Mouse (Mus musculus) forebrain, embryonic 10.5 days (tissue): ENCODE measurements at regions not wholly inside any gene's neighbourhood (a gene's known extent, or its start where the extent isn't known, plus 50 kb on each side); places are given as distances from the start of the nearest gene placed in this dataset.
"Not testable (repeated sequence)": the region's sequence is repeated elsewhere in the genome, so short reads cannot be mapped to it uniquely, and the experiment has no call there.

Experiments
- DNase-seq: peaks from one replicate; pipeline ENCODE4 v3.0.0-alpha.2; 2017; ENCODE audit warnings: low spot score; ENCODE audit errors: extremely low spot score
- H3K27ac ChIP-seq: fragments of 300-500 bp; sonication (generic); 2 replicates; pipeline ENCODE4 v1.5.1; 2016; ENCODE audit warnings: mild to moderate bottlenecking
- H3K27me3 ChIP-seq: fragments of 300-500 bp; sonication (generic); 2 replicates; pipeline ENCODE4 v1.6.1; 2016; ENCODE audit warnings: mild to moderate bottlenecking; ENCODE audit not compliant: poor library complexity, severe bottlenecking
- H3K36me3 ChIP-seq: fragments of 300-500 bp; sonication (generic); replicated peaks from 2 replicates; pipeline ENCODE4 v1.6.1; 2016; ENCODE audit warnings: mild to moderate bottlenecking, moderate library complexity
- H3K4me1 ChIP-seq: fragments of 300-500 bp; sonication (generic); 2 replicates; pipeline ENCODE4 v1.6.1; 2016
- H3K4me3 ChIP-seq: fragments of 300-500 bp; sonication (generic); 2 replicates; pipeline ENCODE4 v1.5.1; 2016; ENCODE audit warnings: mild to moderate bottlenecking, moderate library complexity
- H3K9me3 ChIP-seq: fragments of 300-500 bp; sonication (generic); 2 replicates; pipeline ENCODE4 v1.6.1; 2016; ENCODE audit warnings: mild to moderate bottlenecking, moderate library complexity
- whole genome bisulfite sequencing: fragments of 180-500 bp; shearing (Covaris S2); methylation state at CpG from one replicate; pipeline ENCODE4 v1.1.7; 2016; 5-methylcytosine and 5-hydroxymethylcytosine counted together

GRCm38 (mm10) chr13:52334962-52335361 is 196.1 kb downstream of the Diras2 start:
- no peaks in the 10 kb centered on the region for H3K36me3 ChIP-seq
- H3K4me3 ChIP-seq, result no peak overlapping the region
- H3K27ac ChIP-seq, result no peak overlapping the region
- no peaks in the 10 kb centered on the region for H3K27me3 ChIP-seq
- WGBS, result 88% methylated on average over 3 of the region's 3 CpGs
- no peak for DNase-seq
- H3K4me1 ChIP-seq, result peaks cover 9% of the 10 kb centered on the region
- H3K9me3 ChIP-seq, result no peaks in the 10 kb centered on the region

DNA sequence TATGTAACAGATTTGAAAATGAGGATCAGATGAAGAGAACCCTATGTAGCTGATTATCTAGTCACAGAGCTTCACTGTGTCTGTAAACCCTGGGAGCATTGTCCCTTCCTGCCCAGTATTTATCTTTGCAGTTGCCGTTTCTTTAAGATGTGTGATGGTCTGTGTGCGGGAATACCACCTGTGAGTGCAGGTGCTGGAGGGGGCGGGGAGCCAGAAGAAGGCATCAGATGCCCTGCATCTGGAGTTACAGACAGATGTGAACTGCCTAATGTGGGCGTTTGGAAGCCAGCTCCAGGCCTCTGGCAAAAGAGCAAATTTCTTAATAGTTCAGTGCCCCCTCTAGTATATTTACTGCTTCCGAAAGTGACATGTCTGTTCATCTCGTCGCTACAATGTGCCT is 193.1 kb downstream of the Diras2 start:
- Histone ChIP-seq H3K36me3 (no peaks in the 10 kb centered on the region), H3K4me1 (peaks cover 9% of the 10 kb centered on the region), H3K27ac (no peak overlapping the region), H3K4me3 (no peak overlapping the region), H3K9me3 (no peaks in the 10 kb centered on the region), H3K27me3 (no peaks in the 10 kb centered on the region)
- WGBS, result 84% methylated on average over 7 of the region's 7 CpGs
- no peak for DNase-seq

DNA sequence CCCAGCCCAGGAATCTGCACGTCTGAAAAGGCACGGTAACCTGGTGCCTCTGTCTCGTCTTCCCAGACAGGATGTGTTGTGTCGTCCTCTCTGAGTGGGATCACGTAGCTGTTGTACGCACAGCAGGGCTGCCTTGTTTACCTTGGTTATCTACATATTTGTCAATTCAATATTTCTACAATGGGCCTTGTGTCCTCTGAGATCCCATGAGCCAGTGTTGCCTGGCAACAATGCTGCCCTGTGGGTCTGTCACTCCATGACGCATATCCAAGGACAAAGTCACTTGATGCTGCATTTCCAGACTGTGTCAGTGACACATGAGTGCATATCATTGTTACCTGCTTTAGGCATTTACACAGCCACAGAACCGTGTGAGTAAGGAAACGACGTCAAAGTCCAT is 191.9 kb downstream of the Diras2 start:
- Histone ChIP-seq H3K4me1 (peaks cover 9% of the 10 kb centered on the region), H3K9me3 (no peaks in the 10 kb centered on the region), H3K4me3 (no peak overlapping the region), H3K36me3 (no peaks in the 10 kb centered on the region), H3K27ac (no peak overlapping the region), H3K27me3 (no peaks in the 10 kb centered on the region)
- no peak for DNase-seq
- WGBS, result 72% methylated on average over 10 of the region's 10 CpGs

- no peaks in the 10 kb centered on the region for H3K36me3 ChIP-seq
Observed at GRCm38 (mm10) chr13:52341981-52342380, 189.1 kb downstream of the Diras2 start.

DNA sequence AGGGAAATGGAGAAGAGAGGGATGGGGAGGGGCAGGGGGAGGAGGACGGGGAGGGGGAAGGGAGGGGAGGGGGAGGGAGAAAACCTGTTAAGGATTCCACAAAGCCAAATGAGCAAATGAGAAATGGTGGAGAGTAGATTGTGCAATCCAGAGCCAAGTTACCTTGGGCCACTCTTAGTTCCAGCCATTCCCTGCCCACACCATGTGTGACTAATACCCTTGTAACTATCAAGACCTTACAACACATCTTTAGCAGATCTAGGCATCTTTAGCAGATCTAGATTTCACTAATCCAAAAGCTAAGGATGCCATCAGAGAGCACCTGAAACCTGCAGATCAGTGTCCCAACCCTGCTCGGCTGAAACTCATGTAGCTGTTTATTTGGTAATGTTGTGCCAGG is 186.7 kb downstream of the Diras2 start:
- no peaks in the 10 kb centered on the region for H3K9me3 ChIP-seq
- peaks cover 2% of the 10 kb centered on the region for H3K4me1 ChIP-seq
- no peaks in the 10 kb centered on the region for H3K27me3 ChIP-seq
- no peak overlapping the region for H3K27ac ChIP-seq
- H3K36me3 ChIP-seq, result no peaks in the 10 kb centered on the region
- 75% methylated on average over 2 of the region's 2 CpGs for WGBS
- H3K4me3 ChIP-seq, result no peak overlapping the region
- DNase-seq, result no peak

More at GRCm38 (mm10) chr13:52341981-52342380, 189.1 kb downstream of the Diras2 start:
- 91% methylated on average over 8 of the region's 8 CpGs for WGBS
- Histone ChIP-seq H3K27me3 (no peaks in the 10 kb centered on the region), H3K27ac (no peak overlapping the region), H3K4me3 (no peak overlapping the region), H3K4me1 (peaks cover 9% of the 10 kb centered on the region), H3K9me3 (no peaks in the 10 kb centered on the region)
- no peak for DNase-seq

- Histone ChIP-seq H3K4me1 (no peaks in the 10 kb centered on the region), H3K4me3 (no peak overlapping the region), H3K9me3 (no peaks in the 10 kb centered on the region), H3K27ac (no peak overlapping the region), H3K36me3 (no peaks in the 10 kb centered on the region), H3K27me3 (no peaks in the 10 kb centered on the region)
- 92% methylated on average over 3 of the region's 3 CpGs for WGBS
- DNase-seq, result no peak
Observed at GRCm38 (mm10) chr13:52344853-52345252, 186.2 kb downstream of the Diras2 start.

GRCm38 (mm10) chr13:52345375-52346026 is 185.6 kb downstream of the Diras2 start:
- WGBS, result 76% methylated on average over 13 of the region's 13 CpGs

GRCm38 (mm10) chr13:52346027-52346375 is 185.1 kb downstream of the Diras2 start:
- no peak overlapping the region for H3K27ac ChIP-seq
- WGBS, result 90% methylated on average over 5 of the region's 5 CpGs
- no peaks in the 10 kb centered on the region for H3K9me3 ChIP-seq
- H3K4me1 ChIP-seq, result no peaks in the 10 kb centered on the region
- no peaks in the 10 kb centered on the region for H3K27me3 ChIP-seq
- H3K4me3 ChIP-seq, result no peak overlapping the region
- DNase-seq, result no peak
- no peaks in the 10 kb centered on the region for H3K36me3 ChIP-seq

More at GRCm38 (mm10) chr13:52345375-52346026, 185.6 kb downstream of the Diras2 start:
- H3K36me3 ChIP-seq, result no peaks in the 10 kb centered on the region
- DNase-seq, result no peak
- no peak overlapping the region for H3K4me3 ChIP-seq
- H3K27me3 ChIP-seq, result no peaks in the 10 kb centered on the region
- H3K27ac ChIP-seq, result no peak overlapping the region
- H3K9me3 ChIP-seq, result no peaks in the 10 kb centered on the region
- no peaks in the 10 kb centered on the region for H3K4me1 ChIP-seq

- H3K36me3 ChIP-seq, result no peaks in the 10 kb centered on the region
- no peak overlapping the region for H3K27ac ChIP-seq
- H3K4me1 ChIP-seq, result no peaks in the 10 kb centered on the region
- H3K9me3 ChIP-seq, result no peaks in the 10 kb centered on the region
- WGBS, result 58% methylated on average over 2 of the region's 2 CpGs
- H3K27me3 ChIP-seq, result no peaks in the 10 kb centered on the region
- H3K4me3 ChIP-seq, result no peak overlapping the region
- no peak for DNase-seq
Observed at GRCm38 (mm10) chr13:52347631-52348030, 183.4 kb downstream of the Diras2 start.

DNA sequence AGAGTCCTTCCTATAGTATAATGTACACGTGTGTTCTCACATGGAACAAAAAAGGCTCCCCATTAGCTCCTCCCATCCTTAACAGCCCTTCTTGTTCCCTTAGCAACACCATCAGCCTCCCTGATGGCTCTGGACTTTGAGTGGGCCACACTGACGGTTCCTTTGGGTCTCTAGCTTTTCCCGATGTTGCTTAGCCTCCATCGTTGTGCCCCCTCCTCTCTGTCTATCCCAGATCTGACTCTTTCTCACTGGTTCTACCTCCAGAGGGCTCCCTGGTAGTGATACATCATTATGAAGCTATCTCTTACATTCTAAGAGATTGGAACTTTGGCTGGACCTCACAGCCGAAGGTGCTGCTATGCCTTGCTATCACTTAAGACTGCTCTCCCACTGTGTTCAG is 181.5 kb downstream of the Diras2 start:
- Histone ChIP-seq H3K27ac (no peak overlapping the region), H3K27me3 (no peaks in the 10 kb centered on the region), H3K4me3 (no peak overlapping the region), H3K4me1 (no peaks in the 10 kb centered on the region), H3K9me3 (no peaks in the 10 kb centered on the region), H3K36me3 (no peaks in the 10 kb centered on the region)
- DNase-seq, result no peak
- 83% methylated on average over 5 of the region's 5 CpGs for WGBS

DNA sequence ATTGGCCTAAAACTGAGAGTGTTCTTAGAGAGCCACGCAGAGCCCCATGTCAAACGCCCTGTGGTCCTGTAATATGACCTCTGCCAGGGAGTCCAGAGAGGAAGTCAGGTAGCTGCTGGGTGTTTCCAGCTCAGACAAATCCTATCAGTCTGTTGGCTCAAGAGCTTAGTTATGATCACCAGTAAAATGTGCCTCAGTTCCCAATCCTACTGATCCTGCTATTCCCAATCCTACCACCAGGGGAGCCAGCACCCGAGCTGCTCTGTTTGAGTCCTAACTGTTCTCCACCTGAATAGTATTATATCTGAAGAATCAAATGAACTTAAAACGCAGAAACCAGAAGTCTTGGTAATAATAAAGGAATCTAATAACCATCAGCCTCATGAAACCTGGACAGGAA is 178.5 kb downstream of the Diras2 start:
- H3K9me3 ChIP-seq, result peaks cover 9% of the 10 kb centered on the region; the same call in 1 of the 2 replicates
- H3K27ac ChIP-seq, result no peak overlapping the region
- H3K27me3 ChIP-seq, result no peaks in the 10 kb centered on the region
- peak; percentile 18 for DNase-seq
- H3K36me3 ChIP-seq, result no peaks in the 10 kb centered on the region
- WGBS, result 88% methylated on average over 4 of the region's 4 CpGs
- H3K4me1 ChIP-seq, result no peaks in the 10 kb centered on the region
- no peak overlapping the region for H3K4me3 ChIP-seq

DNA sequence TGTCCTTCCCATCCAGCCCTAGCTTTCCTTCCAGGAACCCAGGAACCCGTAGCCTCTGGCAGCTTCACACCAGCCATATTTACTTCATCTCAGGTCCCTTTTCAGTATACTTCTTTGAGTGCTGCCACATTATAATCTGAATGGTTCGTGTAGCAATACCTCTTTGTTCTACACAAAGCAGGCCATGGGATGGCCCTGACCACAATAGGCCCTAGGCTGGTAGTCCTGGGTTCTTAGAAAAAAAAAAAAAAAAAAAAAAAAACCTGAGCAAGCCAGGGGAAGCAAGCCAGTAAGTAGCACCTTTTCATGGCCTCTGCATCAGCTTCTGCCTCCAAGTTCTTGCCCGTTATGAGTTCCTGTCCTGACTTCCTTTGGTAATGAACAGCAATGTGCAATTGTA is 177.6 kb downstream of the Diras2 start:
- Histone ChIP-seq H3K27ac (no peak overlapping the region), H3K36me3 (no peaks in the 10 kb centered on the region), H3K4me1 (no peaks in the 10 kb centered on the region), H3K9me3 (peaks cover 11% of the 10 kb centered on the region), H3K27me3 (no peaks in the 10 kb centered on the region), H3K4me3 (no peak overlapping the region)
- WGBS, result 80% methylated on average over 3 of the region's 3 CpGs
- no peak for DNase-seq

GRCm38 (mm10) chr13:52353966-52354365 is 177.1 kb downstream of the Diras2 start:
- H3K4me3 ChIP-seq, result no peak overlapping the region
- H3K4me1 ChIP-seq, result no peaks in the 10 kb centered on the region
- peaks cover 11% of the 10 kb centered on the region for H3K9me3 ChIP-seq
- H3K36me3 ChIP-seq, result no peaks in the 10 kb centered on the region
- no peaks in the 10 kb centered on the region for H3K27me3 ChIP-seq
- H3K27ac ChIP-seq, result no peak overlapping the region
- 80% methylated on average over 2 of the region's 2 CpGs for WGBS
- DNase-seq, result no peak

GRCm38 (mm10) chr13:52355921-52356320 is 175.2 kb downstream of the Diras2 start:
- H3K4me3 ChIP-seq, H3K36me3 ChIP-seq, H3K27me3 ChIP-seq, H3K4me1 ChIP-seq, H3K27ac ChIP-seq: not testable (repeated sequence)
- peak; percentile 2 for DNase-seq
- H3K9me3 ChIP-seq, result peaks cover 11% of the 10 kb centered on the region
- WGBS, result 93% methylated on average over 4 of the region's 4 CpGs
